Mouse (Mus musculus): ENCODE measurements around the gene Nup62. TPM values are rescaled to one million over a fixed set of nuclear protein-coding genes. Genes with fewer than 3 reads are reported as not detected.

Nup62 gene
- 10 to 100 TPM; 30.7 to 31.1 TPM for total RNA-seq (2021)

DNA sequence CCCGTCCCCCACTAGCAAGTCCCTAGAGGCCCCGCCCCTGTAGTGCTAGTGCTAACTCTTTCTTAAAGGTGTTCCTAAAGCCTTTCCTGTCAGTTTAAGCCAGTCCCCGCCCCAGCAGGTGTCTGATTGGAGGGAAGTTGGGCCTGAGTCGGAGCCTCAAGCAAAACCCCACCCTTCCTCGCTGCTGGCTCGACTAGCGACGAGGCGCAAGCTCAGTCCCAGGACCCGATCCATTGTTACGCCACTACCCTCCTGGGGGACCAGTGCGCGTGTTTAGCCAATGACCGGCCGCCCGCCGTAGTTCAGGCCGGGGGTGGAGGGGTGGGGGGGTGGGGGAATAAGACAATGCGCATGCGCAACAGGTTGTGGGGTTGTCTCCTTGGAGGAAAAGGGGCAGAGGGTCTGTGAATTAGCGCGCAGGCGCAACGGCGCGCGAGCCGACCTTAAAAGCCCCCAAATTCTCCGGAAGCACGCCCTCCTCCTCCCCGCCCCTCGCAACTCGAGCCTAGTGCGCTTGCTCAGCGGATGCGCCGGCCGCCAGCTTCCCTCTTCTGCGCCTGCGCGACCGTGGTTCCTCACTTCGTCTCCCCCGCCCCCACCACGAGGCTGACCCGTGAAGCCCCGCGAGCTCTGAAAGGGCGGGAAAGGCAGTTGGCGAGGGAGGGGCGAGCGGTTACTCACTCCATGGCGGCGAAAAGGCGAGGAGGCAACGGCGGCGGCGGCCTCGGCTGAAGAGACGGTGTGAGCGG, at the start of gene Nup62, which contains the start of gene Il4i1:
Gene Nup62, plus strand, starts transcription at position 368 of the 749 bp plus-strand sequence.
Gene Il4i1, plus strand, starts transcription at position 667 of the 749 bp plus-strand sequence.
- DNase-seq (ENCODE audit: extremely low spot score in 1 of 2, low spot score in 1 of 2), result peak; percentile 96 to 98

DNA sequence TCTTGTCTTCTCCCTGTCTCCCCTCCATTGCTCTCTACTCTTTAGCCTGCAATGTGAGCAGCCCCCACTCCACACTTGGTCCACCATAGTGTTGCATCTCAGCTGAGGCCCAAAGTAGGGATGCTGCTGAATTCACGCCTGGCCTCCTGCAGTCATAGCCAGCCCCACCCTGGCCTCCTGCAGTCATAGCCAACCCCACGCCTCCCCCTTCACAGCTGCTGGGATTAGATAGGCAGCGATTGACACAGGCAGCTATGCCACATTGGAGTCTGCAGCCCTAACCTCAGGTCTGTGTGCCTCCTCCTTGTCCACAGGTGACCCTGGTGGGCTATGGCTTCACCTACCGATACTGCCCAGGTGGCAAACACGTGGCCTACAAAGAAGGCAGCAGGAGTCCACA, 47.8 kb upstream of the Nup62 start:
- no peak for DNase-seq (ENCODE audit: extremely low spot score in 1 of 2, low spot score in 1 of 2)

DNA sequence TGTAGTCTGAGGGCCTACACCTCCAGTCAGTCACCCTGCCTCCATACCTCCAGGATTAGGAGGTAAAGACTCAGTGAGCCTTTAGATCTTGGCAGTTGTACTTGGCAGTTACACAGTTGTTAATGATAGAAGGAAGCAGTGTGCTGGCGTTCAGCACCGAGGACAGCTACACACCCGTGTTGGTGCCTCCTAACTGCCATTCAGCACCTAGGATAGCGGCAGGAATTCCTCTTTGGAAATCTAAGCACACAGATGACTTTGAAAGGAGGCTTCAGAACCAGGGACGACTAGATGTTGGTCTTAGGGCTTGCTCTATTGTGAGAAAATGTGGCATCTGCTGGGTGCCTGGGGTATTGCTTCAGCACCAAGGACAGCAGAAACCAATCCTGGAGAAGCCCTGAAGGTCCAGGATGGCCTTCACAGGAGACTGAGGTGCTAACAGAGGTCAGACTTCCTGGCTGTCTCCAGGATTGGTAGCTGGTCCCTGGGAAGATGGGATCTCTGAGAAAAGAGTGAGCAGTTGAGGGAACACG, 45.8 kb upstream of the Nup62 start:
- peak in 1 of 2 experiments; percentile 35 for DNase-seq (ENCODE audit: extremely low spot score in 1 of 2, low spot score in 1 of 2)

DNA sequence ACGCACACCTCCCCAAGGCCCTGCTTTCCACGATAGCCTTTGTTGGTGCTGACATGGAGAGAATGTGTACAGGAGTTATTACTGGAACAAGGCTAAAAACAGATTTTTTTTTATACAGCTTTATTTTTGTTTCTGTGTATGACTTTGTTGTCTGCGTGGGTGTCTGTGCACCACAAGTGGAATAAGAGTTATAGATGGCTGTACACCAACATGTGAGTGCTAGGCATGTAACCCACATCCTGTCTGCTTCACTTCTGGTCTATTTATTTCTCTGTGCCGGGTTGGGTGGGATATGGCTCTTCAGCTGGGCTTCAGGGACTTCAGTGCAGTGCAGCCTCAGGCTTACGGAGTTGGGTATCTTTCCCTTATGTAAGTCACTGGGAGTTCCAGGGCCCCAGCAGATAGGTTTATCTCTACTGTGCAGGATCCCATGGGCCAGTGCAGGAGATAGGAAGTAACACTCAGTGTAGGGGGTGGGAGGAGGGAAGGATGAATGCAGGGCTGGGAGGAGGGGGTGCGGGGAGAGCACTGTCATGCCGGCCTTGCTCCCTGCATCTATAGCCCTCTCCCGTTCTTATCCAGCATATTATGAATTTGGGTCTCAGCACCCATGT, 43.2 kb upstream of the Nup62 start:
- DNase-seq (ENCODE audit: extremely low spot score in 1 of 2, low spot score in 1 of 2), result no peak

- no peak for DNase-seq (ENCODE audit: extremely low spot score in 1 of 2, low spot score in 1 of 2)
Measured at GRCm38 (mm10) chr7:44776849-44777498, 38.9 kb upstream of the Nup62 start.

- no peak for DNase-seq (ENCODE audit: extremely low spot score in 1 of 2, low spot score in 1 of 2)
Measured at GRCm38 (mm10) chr7:44780101-44780500, 35.8 kb upstream of the Nup62 start.

DNA sequence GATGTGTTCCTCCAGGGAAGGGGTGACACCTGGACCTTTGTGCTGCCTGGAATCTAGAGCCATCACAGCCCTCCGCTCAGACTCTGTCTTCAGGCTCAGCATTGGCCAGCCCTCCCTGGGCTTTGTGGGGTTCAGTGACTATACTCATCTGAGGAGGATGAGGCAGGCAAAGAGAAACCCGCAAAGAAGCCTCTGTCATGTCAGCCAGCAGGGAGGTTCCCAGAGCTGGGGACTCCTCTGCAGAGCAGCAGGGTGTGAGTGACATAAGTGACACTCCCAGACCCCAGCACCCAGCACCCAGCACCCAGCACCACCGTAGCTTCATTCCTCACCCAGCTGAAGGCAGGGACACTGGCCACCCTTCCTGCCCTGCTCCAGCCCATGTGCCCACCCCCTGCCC, 26.4 kb upstream of the Nup62 start:
- DNase-seq (ENCODE audit: extremely low spot score in 1 of 2, low spot score in 1 of 2), result no peak

DNA sequence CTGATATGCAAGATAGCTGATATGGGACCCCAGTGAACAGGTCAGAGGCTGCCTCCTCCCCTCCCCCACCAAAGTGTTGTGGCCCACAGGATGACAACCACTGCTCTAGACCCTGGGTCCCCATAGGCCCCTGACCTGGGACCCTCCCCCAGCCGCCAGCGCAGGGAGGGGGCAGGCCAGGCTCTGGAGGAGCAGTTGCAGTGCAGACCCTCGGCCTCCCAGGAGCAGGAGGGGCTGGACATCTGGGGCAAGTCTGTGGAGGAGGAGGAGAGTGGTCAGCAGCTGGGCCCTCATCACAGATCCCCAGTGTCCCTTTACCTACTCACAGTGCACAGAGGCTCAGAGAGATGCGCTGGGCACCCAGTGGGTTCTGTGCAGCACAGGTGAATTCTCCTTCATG, 25.8 kb upstream of the Nup62 start:
- no peak for DNase-seq (ENCODE audit: extremely low spot score in 1 of 2, low spot score in 1 of 2)

DNA sequence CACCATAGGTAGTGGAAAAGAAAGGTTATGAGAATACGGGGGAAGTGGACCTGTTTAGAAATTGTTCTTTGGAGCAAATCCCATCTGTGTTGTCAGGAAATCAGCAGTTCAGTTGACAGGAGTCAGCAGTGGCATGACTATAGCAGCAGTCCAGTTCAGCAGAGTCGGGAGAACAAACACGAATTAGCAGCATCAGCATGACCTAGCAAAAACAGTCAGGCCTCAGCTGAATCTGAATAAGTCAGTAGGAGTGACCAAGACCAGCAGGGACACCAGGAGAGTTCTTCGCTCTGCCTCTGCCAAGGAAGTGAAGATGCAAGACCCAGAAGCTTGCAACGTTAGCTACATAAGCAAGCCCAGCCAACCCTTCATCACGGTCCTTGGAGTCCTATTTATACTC, 23.1 kb upstream of the Nup62 start:
- DNase-seq (ENCODE audit: extremely low spot score in 1 of 2, low spot score in 1 of 2), result no peak

GRCm38 (mm10) chr7:44808927-44809326, 7.0 kb upstream of the Nup62 start:
- no peak for DNase-seq (ENCODE audit: extremely low spot score in 1 of 2, low spot score in 1 of 2)

DNA sequence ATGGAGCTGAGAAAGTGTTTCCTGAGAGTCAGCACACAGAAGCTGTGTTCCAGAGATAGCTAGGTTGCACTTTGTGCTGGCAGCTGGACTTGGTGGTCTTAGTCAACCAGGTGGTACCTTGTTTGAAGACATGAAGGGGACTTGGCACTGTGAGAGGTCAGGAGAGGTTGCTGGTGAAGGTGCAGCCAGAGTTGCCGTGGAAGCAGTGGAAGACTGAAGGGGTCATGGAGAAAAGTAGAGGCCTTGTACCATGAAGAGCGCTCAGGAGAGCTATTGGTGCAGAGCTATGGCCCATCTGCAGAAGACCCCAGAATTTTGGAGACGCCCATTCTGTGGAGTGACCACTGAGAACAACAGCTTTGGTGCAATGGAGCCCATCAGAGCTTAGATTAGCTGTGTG, 6.4 kb upstream of the Nup62 start:
- DNase-seq (ENCODE audit: extremely low spot score in 1 of 2, low spot score in 1 of 2), result no peak

- no peak for DNase-seq (ENCODE audit: extremely low spot score in 1 of 2, low spot score in 1 of 2)
Measured at GRCm38 (mm10) chr7:44810365-44810764, 5.5 kb upstream of the Nup62 start.

GRCm38 (mm10) chr7:44810819-44811557, 4.9 kb upstream of the Nup62 start:
- no peak for DNase-seq (ENCODE audit: extremely low spot score in 1 of 2, low spot score in 1 of 2)

DNA sequence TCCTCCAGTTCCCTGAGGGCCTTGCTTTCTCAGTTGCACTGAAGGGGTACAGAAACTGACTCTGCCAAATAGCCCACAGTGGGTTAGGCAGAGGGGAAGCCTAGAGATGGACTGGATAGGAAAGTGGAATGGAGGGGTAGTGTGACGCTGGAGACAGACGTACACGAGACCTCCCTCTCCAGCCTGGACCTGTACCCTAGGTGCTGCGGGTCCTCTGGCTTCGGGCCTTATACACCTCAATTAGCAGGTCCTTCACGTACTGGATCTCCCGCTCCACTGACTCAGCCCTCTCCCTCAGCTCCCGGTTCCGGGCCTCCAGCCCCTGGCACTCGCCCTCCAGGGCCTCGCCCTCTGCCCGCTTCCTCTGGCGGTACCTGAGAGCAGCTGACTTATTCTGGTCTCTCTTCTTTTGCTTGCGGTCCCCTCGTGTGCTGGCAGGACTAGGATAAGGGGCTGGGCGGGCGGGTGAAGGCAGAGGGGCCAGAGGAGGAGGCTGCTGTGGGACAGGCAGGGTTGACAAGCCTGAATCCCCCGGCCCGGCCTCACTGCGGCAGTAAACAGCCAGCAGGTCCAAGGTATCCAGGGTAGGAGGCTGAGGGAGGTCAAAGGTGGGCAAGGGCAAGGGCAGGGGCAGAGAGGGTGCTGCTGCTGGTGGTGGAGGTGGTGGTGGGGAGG, 3.1 kb upstream of the Nup62 start:
- DNase-seq (ENCODE audit: extremely low spot score in 1 of 2, low spot score in 1 of 2), result no peak

DNA sequence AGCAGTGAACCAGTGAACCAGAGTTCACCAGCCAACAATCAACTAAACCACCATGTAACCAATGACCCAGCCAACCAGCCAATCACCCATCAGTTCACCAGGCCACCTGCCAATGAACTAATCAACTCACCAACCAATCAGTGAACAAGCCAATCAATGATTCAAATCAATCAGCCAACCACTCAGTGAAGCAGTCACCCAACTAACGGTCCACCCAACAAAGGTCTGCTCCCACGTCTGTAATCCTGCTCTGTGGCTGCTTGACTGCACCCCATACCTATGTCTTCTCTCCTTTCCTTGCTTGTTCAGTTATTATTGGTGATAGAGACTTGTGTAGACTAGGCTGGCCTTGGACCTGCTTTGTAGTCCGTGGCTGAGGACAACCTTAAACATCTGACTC, 1.9 kb upstream of the Nup62 start:
- no peak for DNase-seq (ENCODE audit: extremely low spot score in 1 of 2, low spot score in 1 of 2)

GRCm38 (mm10) chr7:44814423-44814822, 1.5 kb upstream of the Nup62 start:
- no peak for DNase-seq (ENCODE audit: extremely low spot score in 1 of 2, low spot score in 1 of 2)

DNA sequence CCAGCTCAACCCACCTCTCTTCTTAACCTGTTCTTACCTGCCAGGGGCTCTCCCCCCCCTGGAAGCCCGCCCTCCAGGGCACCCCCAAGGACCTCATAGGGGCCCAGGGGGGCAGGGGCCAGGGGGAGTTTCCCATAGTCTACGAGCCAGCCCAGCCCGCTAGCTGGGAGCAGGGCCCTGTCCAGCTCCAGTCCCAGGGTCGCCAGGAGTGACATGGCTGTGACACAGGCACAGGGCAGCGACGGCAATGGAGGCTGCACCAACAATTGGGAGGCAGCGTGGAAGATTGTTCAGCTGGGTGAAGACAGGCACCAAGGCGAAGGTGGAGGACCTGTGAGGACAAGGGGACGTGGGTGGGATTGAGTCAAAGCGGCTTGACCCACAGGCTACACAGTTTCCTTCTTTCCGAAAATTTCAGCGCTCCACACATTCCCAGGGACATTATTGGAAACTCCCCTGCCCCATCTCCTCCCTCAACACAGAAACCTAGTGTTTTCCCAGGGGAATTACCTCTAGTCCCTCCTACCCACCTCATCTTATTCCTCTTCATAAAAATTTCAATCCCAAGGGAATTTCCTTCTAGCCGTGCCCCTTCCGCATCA, 835 bp upstream of the Nup62 start:
- DNase-seq (ENCODE audit: extremely low spot score in 1 of 2, low spot score in 1 of 2), result no peak

DNA sequence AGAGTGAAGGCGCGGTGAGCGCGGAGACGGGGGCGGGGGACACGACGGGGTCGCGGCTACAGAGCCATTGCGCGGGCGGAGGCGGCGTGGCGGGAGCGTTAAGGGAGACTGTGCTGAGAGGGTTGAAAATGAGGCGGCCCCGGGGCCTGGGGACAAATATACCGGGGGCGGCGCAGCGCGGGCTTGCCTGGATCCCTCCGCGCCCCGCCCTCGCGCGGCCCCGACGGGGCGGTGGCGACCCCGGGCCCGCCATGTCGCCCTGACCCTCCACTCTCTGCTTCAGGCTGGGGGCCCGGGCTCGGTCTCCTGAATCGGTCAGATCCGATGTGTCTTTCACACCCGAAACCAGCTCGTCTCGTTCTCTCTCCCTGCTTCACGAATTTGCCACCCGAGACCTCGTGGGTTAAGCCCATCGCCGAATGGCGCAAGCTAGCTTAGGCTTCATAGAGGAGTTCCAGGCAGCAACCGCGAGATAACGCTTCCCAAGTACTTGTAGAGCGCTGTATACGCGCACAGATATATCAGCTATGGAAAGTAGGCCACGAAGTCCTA, 658 bp downstream of the Nup62 start, which contains the start of gene Atf5:
Gene Atf5, minus strand, starts transcription at position 189 of the 552 bp plus-strand sequence.
- peak in 1 of 2 experiments; percentile 42 for DNase-seq (ENCODE audit: extremely low spot score in 1 of 2, low spot score in 1 of 2)

GRCm38 (mm10) chr7:44817441-44817840, 1.6 kb downstream of the Nup62 start:
- DNase-seq (ENCODE audit: extremely low spot score in 1 of 2, low spot score in 1 of 2), result no peak

All from layer of hippocampus, postnatal 25 days (tissue).